Mouse (Mus musculus) liver, adult 2 months (tissue): ENCODE measurements at regions not wholly inside any gene's neighbourhood (a gene's known extent, or its start where the extent isn't known, plus 50 kb on each side); places are given as distances from the start of the nearest gene placed in this dataset.

Experiments used
- CTCF ChIP-seq: fragments of 200-500 bp; IDR thresholded peaks from 2 replicates; pipeline ENCODE4 v1.5.1; 2011; ENCODE audit warnings: low read depth, low read length, control low read depth
- POLR2A ChIP-seq: fragments of 200-500 bp; IDR thresholded peaks from 2 replicates; pipeline ENCODE4 v1.6.1; 2011; ENCODE audit warnings: low read length, control low read depth; ENCODE audit not compliant: insufficient read depth; ENCODE audit errors: extremely low read depth

DNA sequence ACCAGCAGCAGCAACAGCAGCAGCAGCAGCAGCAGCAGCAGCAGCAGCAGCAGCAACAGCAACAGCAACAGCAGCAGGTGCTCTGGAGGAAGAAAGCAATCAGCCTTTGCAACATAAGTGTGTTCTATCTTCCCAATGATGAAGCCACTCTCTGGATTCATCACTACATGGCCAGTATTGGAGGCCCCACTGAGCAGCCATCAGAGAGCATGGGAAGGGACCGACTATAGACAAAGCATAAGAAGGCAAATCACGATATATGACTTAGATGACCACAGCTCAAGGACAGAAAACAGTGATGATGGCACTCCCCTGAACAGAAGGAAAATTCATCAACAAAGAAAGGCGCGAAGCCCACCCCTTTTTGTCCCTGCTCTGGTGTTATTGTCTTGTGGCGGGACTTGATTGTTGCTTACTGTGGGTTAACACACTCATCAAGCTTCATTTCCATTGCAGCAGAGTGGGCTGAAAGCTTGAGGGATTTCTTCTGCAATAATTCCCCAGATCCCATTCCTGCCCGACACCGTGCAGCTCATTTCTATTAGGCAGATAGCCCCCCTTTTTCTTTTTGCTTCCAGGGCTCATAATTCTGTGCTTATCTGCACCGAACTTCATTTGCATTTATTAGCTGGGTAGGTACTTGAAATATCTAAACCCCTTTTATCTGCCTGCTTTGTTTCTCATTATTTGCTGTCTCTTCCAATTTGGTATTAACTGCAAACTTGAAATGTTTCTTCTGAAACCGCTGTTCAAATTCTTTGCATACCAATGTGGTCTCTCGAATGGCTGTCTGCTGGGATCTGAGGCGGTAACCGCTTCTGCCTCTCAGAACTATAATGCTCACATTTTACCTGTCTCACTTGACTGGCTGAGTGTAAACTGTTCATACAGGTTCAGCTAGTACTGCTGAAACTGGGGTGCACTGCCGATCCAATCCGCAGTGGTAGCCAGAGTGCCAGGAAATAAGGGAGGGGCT, 296.5 kb downstream of the Hace1 start:
- TF ChIP-seq CTCF (no peak), POLR2A (no peak)
